Mouse (Mus musculus): Measurements from ENCODE around the gene Dnah17.

Gene Dnah17

GRCm38 (mm10) chr11:118143731-118144130 lies 13.3 kb upstream of the Dnah17 start:
- no peak for DNase-seq (ENCODE audit: low spot score in 2 of 2)

GRCm38 (mm10) chr11:118142547-118143165 lies 12.2 kb upstream of the Dnah17 start:
- DNase-seq (ENCODE audit: low spot score in 2 of 2): no peak

- DNase-seq (ENCODE audit: low spot score in 2 of 2): no peak
These were observed 10.5 kb upstream of the Dnah17 start for GRCm38 (mm10) chr11:118140771-118141565.

GRCm38 (mm10) chr11:118138347-118138746 lies 7.9 kb upstream of the Dnah17 start:
- no peak for DNase-seq (ENCODE audit: low spot score in 2 of 2)

DNA sequence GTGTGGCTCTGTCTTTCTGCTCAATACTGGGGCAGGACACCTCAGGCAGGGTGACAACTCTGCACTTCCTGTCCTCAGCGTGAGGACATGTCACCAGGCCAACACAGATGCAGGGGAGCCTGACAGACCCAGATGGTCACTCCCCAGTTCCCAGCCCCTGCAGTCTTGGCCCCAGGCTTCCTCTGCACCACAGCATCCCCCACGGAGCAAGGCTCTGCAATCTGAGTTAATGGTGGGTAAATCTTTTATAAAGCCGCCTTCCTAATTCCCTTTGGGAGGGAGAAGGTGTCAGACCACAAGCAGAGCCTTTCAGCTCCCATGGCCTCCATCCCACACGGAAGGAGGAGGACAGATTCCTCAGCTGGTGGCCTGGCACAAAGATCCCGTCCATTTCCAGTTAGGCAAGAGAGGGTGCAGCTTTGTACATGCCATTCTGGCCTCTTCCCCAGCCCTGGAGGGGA lies 5.8 kb upstream of the Dnah17 start:
- DNase-seq (ENCODE audit: low spot score in 2 of 2): no peak

DNA sequence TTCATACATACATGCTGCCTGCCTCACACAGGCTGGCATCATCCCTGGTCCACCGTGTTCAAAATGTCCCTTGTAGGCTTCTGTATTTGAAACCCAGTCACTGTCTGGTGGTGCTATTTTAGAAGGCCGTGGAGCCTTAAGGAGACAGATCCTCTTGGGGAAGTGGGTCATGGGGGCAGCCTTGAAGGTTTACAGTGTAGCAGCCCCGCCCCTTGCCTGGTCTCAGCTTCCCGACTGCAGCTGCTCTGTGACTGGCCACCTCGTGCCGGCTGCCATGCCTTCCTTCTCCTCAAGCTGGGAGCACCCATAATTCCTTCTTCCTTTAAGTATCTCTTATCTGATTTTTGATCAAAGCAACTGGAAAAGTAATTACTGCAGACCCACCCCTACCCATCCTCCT lies 4.8 kb upstream of the Dnah17 start:
- DNase-seq (ENCODE audit: low spot score in 2 of 2): no peak

DNA sequence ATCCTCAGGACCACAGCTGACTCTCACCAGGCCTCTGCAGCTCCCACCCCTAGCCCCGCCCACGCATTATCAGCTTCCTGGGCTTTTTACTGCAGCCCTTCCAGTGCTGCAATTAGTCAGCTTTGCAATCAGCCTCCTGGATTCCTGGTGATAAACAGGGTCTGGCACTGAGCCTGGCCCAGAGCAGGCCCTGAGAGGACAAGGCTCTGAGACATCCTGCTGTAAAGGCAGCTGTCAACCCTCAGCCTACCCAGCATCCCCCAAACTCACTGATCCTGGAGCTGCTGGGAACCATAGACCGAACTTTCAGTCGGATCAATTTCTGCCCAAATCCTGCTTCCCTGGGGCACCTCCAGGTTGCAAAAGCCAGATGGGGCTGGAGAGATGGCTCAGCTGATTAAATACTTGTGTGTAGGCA lies 3.3 kb upstream of the Dnah17 start:
- peak in 1 of 2 experiments; percentile 41 for DNase-seq (ENCODE audit: low spot score in 2 of 2)

- peak in 1 of 2 experiments; percentile 51 for DNase-seq (ENCODE audit: low spot score in 2 of 2)
These were observed 2.8 kb upstream of the Dnah17 start for GRCm38 (mm10) chr11:118133133-118133751.

GRCm38 (mm10) chr11:118132136-118132535 lies 1.7 kb upstream of the Dnah17 start:
- no peak for DNase-seq (ENCODE audit: low spot score in 2 of 2)

GRCm38 (mm10) chr11:118129812-118130211 lies 622 bp downstream of the Dnah17 start:
- DNase-seq (ENCODE audit: low spot score in 2 of 2): no peak

DNA sequence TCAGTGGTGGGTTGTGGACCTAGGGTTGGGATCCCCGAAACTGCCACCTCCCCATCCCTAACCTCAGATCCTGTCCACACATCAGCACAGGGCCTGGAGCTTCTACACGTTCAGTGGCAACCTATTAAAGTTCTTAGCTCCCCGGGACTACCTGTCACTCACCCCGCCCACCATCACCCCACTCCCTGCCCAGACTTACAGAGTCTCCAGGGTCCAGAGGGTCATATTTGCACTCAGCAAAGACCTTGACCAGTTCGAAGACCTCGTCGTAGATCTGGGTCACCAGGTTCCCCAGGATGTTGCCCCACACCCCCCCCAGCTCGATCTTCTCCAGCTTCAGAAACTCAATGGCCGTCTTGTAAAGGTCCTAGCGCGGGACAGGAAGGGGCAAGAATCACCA lies 8.8 kb downstream of the Dnah17 start:
- no peak for DNase-seq (ENCODE audit: low spot score in 2 of 2)

GRCm38 (mm10) chr11:118118777-118119176 lies 11.7 kb downstream of the Dnah17 start:
- no peak for DNase-seq (ENCODE audit: low spot score in 2 of 2)

GRCm38 (mm10) chr11:118114581-118115110 lies 15.8 kb downstream of the Dnah17 start:
- DNase-seq (ENCODE audit: low spot score in 2 of 2): no peak

DNA sequence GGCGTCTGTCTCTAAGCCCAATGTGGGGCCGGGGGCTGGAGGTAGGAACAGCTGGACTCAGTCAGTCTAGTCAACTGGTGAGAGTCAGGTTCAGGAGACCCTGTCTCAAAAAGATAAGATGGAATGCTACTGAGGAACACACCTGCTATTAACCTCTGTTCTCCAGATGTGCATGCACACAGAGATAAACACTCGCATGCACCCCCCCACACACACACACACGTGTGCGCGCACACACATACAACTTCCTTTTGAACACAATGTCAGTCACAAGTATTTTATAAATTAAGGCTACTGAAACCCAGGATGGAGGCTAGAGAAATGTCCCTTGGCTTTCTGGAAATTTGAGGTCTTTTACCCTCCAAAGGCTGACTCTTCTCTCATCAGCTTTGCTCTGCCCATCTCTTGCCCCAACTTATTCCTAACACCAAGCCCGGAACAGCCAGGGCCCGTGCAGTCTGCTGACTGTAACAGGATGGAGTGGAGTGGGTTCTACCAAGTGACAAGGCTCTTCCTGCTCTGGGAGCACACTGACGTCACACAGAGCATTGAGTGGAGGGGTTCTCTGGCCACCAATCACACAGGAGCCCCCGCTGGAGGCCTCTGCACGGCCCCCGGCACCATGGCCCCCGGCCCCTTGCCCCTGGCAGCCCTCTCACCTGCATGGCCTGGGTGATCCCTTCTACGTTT lies 16.8 kb downstream of the Dnah17 start:
- no peak for DNase-seq (ENCODE audit: low spot score in 2 of 2)

DNA sequence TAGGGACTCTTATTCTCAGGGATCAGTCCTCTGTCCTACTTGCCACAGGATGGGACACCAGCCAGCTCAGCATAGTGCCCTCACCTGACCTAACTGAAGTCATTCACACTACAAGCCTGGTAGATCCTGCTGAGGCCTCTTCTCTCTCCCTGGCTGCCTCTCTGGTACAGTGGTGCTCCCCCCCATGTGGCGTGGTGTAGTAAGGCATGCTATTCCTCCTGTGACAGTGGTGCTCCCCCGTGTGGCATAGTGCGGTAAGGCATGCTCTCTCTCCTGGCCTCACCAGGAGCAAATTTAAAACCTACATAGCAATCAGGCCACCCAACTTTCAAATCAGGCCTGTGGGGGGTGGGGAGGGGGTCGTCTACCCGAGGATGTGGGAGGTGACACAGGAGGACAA lies 26.4 kb downstream of the Dnah17 start:
- peak; percentile 60 to 64 for DNase-seq (ENCODE audit: low spot score in 2 of 2)

DNA sequence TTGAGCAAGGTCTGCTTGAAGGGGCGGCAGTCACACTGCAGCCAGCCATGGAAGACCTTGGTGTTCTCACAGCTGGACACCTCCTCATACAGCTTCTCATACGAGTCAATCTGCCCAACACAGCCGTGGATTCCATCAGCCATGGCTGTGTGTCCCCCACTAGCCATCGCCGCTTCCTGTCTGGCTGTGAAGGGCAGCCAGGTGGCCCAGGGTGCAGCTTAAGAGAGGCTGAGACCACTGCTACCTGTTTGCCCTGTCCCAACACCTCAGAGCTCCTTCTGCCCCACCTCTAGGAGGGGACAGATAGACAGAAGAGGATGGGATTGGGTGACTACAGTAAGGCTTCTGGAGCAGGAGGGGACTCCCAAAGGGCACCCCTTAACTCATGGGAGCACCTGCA lies 27.1 kb downstream of the Dnah17 start:
- no peak for DNase-seq (ENCODE audit: low spot score in 2 of 2)

DNA sequence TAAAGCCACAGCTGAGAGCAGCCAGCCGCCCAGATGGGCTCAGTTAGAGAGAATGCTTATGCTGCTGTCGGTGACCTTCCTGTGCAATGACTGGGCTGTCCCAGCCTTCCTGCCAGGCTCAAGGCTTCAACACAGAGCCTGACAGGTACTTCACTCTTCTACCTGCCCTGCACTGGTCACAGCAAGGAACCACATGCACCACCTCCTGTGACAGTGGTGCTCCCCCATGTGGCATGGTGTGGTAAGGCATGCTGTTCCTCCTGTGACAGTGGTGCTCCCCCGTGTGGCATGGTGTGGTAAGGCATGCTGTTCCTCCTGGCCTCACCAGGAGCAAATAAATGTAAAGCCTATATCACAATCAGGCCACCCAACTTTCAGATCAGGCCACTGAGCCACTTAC lies 27.6 kb downstream of the Dnah17 start:
- peak; percentile 49 to 79 for DNase-seq (ENCODE audit: low spot score in 2 of 2)

- no peak for DNase-seq (ENCODE audit: low spot score in 2 of 2)
These were observed 29.3 kb downstream of the Dnah17 start for GRCm38 (mm10) chr11:118101133-118101532.

DNA sequence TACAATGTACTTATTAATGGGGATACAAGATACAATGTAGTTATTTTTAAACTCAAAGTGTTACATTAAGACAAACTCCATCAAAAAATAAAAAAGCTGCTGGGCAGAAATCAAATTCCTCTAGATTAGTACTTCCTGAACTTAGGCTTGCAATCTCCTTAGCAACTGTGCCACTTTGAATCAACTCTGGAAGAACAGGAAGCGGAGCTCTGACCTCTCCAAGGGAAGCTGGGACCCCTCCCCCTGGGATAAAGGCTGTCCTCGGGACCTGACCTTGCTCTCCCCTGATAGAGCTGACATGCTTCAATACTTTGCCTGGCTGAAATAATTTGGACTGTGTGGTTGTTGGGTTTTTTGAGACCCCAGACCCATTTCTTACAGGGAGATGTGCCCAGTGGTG lies 33.7 kb downstream of the Dnah17 start:
- DNase-seq (ENCODE audit: low spot score in 2 of 2): no peak

- DNase-seq (ENCODE audit: low spot score in 2 of 2): no peak
These were observed 35.4 kb downstream of the Dnah17 start for GRCm38 (mm10) chr11:118095004-118095403.

- no peak for DNase-seq (ENCODE audit: low spot score in 2 of 2)
These were observed 39.3 kb downstream of the Dnah17 start for GRCm38 (mm10) chr11:118091002-118091670.
